8 mouse cellular contexts compared by ENCODE assay signal in the genomic region with DNA sequence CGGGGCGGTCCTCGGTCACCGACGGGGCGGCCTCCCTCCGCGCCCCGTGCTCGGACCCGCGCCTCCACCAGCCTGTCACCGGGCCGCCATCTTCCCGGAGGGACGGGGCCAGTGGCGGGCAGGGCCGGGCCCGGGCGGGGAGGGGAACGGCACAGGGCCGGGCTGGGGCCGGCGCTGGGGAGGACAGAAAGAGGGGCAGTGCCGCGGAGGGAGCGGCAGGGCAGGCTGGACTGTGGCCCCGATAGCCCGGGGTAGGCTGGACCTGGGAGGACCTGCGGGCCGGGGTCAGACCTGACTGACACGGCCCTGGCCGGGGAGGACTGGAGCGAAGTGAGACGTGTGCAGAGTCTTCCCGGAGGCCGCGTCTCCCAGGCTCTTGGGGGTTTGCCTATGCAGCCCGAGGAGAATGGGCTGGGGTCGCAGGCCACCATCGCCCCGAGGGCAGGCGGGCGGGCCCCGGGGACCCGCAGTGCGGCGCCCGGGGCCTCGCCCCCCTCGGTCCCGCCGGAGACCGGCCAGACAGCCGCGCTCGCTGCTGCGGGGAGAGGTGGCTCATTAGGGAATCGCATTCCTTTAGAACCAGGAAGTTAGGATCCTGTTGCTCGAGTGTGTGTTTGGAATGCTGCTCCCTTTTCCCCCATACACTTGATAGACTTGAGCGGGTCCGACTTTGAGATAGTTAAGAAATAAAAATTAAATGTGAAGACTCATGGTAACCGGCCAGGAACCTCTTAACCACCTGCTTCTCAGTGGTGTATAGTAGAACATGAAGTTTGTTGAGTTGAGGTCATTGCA. TPM values are rescaled to one million over a fixed set of nuclear protein-coding genes. Genes with fewer than 3 reads are reported as not detected.
DNase-seq lines count a peak whose midpoint lies in the region; ATAC-seq and TF ChIP-seq lines count a peak whose summit lies in the region.

No protein-coding gene starts in this region.

- H3K9me3 ChIP-seq in forebrain, embryonic 12.5 days = no peaks in the 10 kb centered on the region
- H3K9me3 ChIP-seq in hindbrain, embryonic 10.5 days = no peaks in the 10 kb centered on the region

- peak; percentile 68 for ATAC-seq in forebrain, embryonic 12.5 days (ENCODE audit: low FRiP score)
- peak; percentile 21 for ATAC-seq in megakaryocyte progenitor cell, adult 5-6 weeks (replicated peaks; ENCODE audit: poor library complexity)

- H3K27me3 ChIP-seq in cerebellum, adult 2 months (ENCODE audit: control insufficient read depth, insufficient read depth, low read length) = no peaks in the 10 kb centered on the region
- H3K27me3 ChIP-seq in forebrain, embryonic 12.5 days = no peaks in the 10 kb centered on the region
- no peaks in the 10 kb centered on the region for H3K27me3 ChIP-seq in hindbrain, embryonic 10.5 days (ENCODE audit: insufficient read depth, poor library complexity, severe bottlenecking)

- TF ChIP-seq CTCF in cerebellum, adult 2 months (IDR thresholded peaks at IDR 0.05; ENCODE audit: borderline replicate concordance, insufficient read depth, low read depth, low read length) = no peak

- no peaks in the 10 kb centered on the region for H3K36me3 ChIP-seq in forebrain, embryonic 12.5 days (replicated peaks)
- no peaks in the 10 kb centered on the region for H3K36me3 ChIP-seq in hindbrain, embryonic 10.5 days

- peak overlapping the region; percentile 97 for H3K9ac ChIP-seq in forebrain, embryonic 12.5 days

- peak overlapping the region; percentile 95 for H3K4me2 ChIP-seq in forebrain, embryonic 12.5 days

- DNase-seq in cerebellum, adult 2 months = peak; percentile 44 to 53
- no peak for DNase-seq in cerebellum, adult 8-10 months
- DNase-seq in adrenal gland, postnatal 25 days = peak; percentile 40
- peak; percentile 61 for DNase-seq in hindbrain, embryonic 10.5 days (ENCODE audit: low spot score)
- DNase-seq in layer of hippocampus, postnatal 36 days = peak; percentile 12 to 14
- DNase-seq in spleen, postnatal 10 days (ENCODE audit: low spot score in 2 of 2) = peak; percentile 63 to 68

- H3K27ac ChIP-seq in cerebellum, adult 2 months (ENCODE audit: insufficient read depth, low read length) = peak overlapping the region; percentile 70; the same call in 1 of the 2 replicates
- peak overlapping the region; percentile 91 for H3K27ac ChIP-seq in forebrain, embryonic 12.5 days
- H3K27ac ChIP-seq in hindbrain, embryonic 10.5 days = peak overlapping the region; percentile 95

- peak overlapping the region; percentile 81 for H3K4me3 ChIP-seq in cerebellum, adult 2 months (replicated peaks; ENCODE audit: insufficient read depth, low read depth, low read length)
- H3K4me3 ChIP-seq in forebrain, embryonic 12.5 days (replicated peaks) = peak overlapping the region; percentile 100
- H3K4me3 ChIP-seq in hindbrain, embryonic 10.5 days = peak overlapping the region; percentile 100

- H3K4me1 ChIP-seq in cerebellum, adult 2 months (ENCODE audit: control insufficient read depth, insufficient read depth, low read length) = no peaks in the 10 kb centered on the region
- peaks cover 11% of the 10 kb centered on the region for H3K4me1 ChIP-seq in forebrain, embryonic 12.5 days
- H3K4me1 ChIP-seq in hindbrain, embryonic 10.5 days (replicated peaks) = peaks cover 22% of the 10 kb centered on the region

- no peak for TF ChIP-seq POLR2A in cerebellum, adult 2 months (IDR thresholded peaks at IDR 0.05; ENCODE audit: borderline replicate concordance, insufficient read depth, low read length)

- under 1% methylated on average over 63 of the region's 63 CpGs for WGBS in cerebellum, adult 2 months
- WGBS in forebrain, embryonic 12.5 days = under 1% methylated on average over 61 of the region's 63 CpGs
- WGBS in hindbrain, embryonic 10.5 days = under 1% methylated on average over 63 of the region's 63 CpGs

RNA-seq across cellular contexts. Expression of a gene that starts 0.7 kb away (rescaled TPM):
- 35.4 and 35.7 TPM in 2 replicates for polyA plus RNA-seq in cerebellum, adult 2 months (2012; rRNA removed)
- total RNA-seq in adrenal gland, postnatal 25 days (2021) = 66.6 and 75.1 TPM in 2 replicates
- 45.2 and 48.0 TPM in 2 replicates for polyA plus RNA-seq in forebrain, embryonic 12.5 days (2016; fragmentation: Nextera tagmentation; extraction: Ambion mirVana)
- polyA plus RNA-seq in hindbrain, embryonic 10.5 days (2016; fragmentation: Nextera tagmentation; extraction: Ambion mirVana) = 25.9 and 31.5 TPM in 2 replicates
- 10 to 100 TPM; 68.8 to 73.1 TPM for total RNA-seq in layer of hippocampus, postnatal 36 days (2021)
- 77.1 and 82.9 TPM in 2 replicates for total RNA-seq in megakaryocyte progenitor cell, adult 5-6 weeks (2015)
- total RNA-seq in megakaryocyte progenitor cell, adult 5-6 weeks (2017) = 73.3 and 90.9 TPM in 2 replicates
